Mouse (Mus musculus) CD4-positive, CD25-positive, alpha-beta regulatory T cell, adult 4 months (primary cell): ENCODE data around the gene Gm3448. TPM values are rescaled to one million over a fixed set of nuclear protein-coding genes. Genes with fewer than 3 reads are reported as not detected.
"Not testable (repeated sequence)": the region's sequence is repeated elsewhere in the genome, so short reads cannot be mapped to it uniquely, and the experiment has no call there.

Experiments used
- ATAC-seq: one replicate; pipeline ENCODE4 v1.8.0; 2017
- polyA plus RNA-seq, 2 experiments: library from polyadenylated mRNA; unstranded; fragments of 100-300 nt; shearing (Covaris generic); gene quantifications; one replicate each; pipeline ENCODE4 v1.2.1; 2017

Gene Gm3448
- 1 to 10 TPM; 1.1 to 2.0 TPM for polyA plus RNA-seq

GRCm38 (mm10) chr17:15041175-15041729, at the start of gene Gm3448, which contains the start of the genes Ermard and Tcte3:
Gene Gm3448 (minus strand): TSS chr17:15041537.
Gene Ermard (plus strand): TSS chr17:15041208.
Gene Tcte3 (minus strand): TSS chr17:15041488.
- ATAC-seq, result peak; percentile 95

GRCm38 (mm10) chr17:15088591-15089001, 47.3 kb upstream of the Gm3448 start:
- ATAC-seq, result no peak

GRCm38 (mm10) chr17:15088166-15088565, 46.8 kb upstream of the Gm3448 start:
- no peak for ATAC-seq

- no peak for ATAC-seq
Observed at GRCm38 (mm10) chr17:15085006-15085405, 43.7 kb upstream of the Gm3448 start.

- no peak for ATAC-seq
Observed at GRCm38 (mm10) chr17:15084226-15084848, 43.0 kb upstream of the Gm3448 start.

GRCm38 (mm10) chr17:15077536-15077935, 36.2 kb upstream of the Gm3448 start:
- no peak for ATAC-seq

- no peak for ATAC-seq
Observed at GRCm38 (mm10) chr17:15075033-15075432, 33.7 kb upstream of the Gm3448 start.

- ATAC-seq, result no peak
Observed at GRCm38 (mm10) chr17:15072211-15072610, 30.9 kb upstream of the Gm3448 start.

GRCm38 (mm10) chr17:15069124-15069523, 27.8 kb upstream of the Gm3448 start:
- ATAC-seq, result no peak

- ATAC-seq, result no peak
Observed at GRCm38 (mm10) chr17:15068040-15068792, 26.9 kb upstream of the Gm3448 start.

- no peak for ATAC-seq
Observed at GRCm38 (mm10) chr17:15066911-15067310, 25.6 kb upstream of the Gm3448 start.

- ATAC-seq, result no peak
Observed at GRCm38 (mm10) chr17:15066066-15066465, 24.7 kb upstream of the Gm3448 start.

- no peak for ATAC-seq
Observed at GRCm38 (mm10) chr17:15065391-15066024, 24.2 kb upstream of the Gm3448 start.

- ATAC-seq, result no peak
Observed at GRCm38 (mm10) chr17:15060356-15060755, 19.0 kb upstream of the Gm3448 start.

- no peak for ATAC-seq
Observed at GRCm38 (mm10) chr17:15059646-15060045, 18.3 kb upstream of the Gm3448 start.

- no peak for ATAC-seq
Observed at GRCm38 (mm10) chr17:15058161-15058591, 16.8 kb upstream of the Gm3448 start.

GRCm38 (mm10) chr17:15055925-15056324, 14.6 kb upstream of the Gm3448 start:
- no peak for ATAC-seq

- ATAC-seq, result not testable (repeated sequence)
Observed at GRCm38 (mm10) chr17:15053829-15054200, 12.5 kb upstream of the Gm3448 start.

- ATAC-seq, result not testable (repeated sequence)
Observed at GRCm38 (mm10) chr17:15053183-15053828, 12.0 kb upstream of the Gm3448 start.

- ATAC-seq, result not testable (repeated sequence)
Observed at GRCm38 (mm10) chr17:15052766-15053165, 11.4 kb upstream of the Gm3448 start.

- not testable (repeated sequence) for ATAC-seq
Observed at GRCm38 (mm10) chr17:15050338-15050737, 9.0 kb upstream of the Gm3448 start.

- peak; percentile 69 for ATAC-seq
Observed at GRCm38 (mm10) chr17:15040455-15040854, 882 bp downstream of the Gm3448 start.

GRCm38 (mm10) chr17:15031414-15031813, 9.9 kb downstream of the Gm3448 start:
- not testable (repeated sequence) for ATAC-seq
